In genomic region chr3:89177242-89178106, GRCm38 (mm10) we compare ENCODE assay signal across 8 mouse cellular contexts. TPM values are rescaled to one million over a fixed set of nuclear protein-coding genes. Genes with fewer than 3 reads are reported as not detected.
DNase-seq lines count a peak whose midpoint lies in the region; ATAC-seq lines count a peak whose summit lies in the region.

Gene Scamp3, plus strand, starts transcription at chr3:89177473.

- intact Hi-C loops in heart, postnatal 14 days (cut with DNase I), result no loop called here

- H3K27ac ChIP-seq in forebrain, embryonic 14.5 days (ENCODE audit: low read depth, low read length), result 0 out of 2 replicates have a peak within 1 kb of the TSS, but pooled peaks have one; percentile 9
- peak within 1 kb of the TSS; percentile 87 for H3K27ac ChIP-seq in neural tube, embryonic 15.5 days (replicated peaks)

- H3K4me1 ChIP-seq in forebrain, embryonic 14.5 days (ENCODE audit: control insufficient read depth, insufficient read depth, low read length), result peaks cover 8% of the 10 kb centered on the region
- H3K4me1 ChIP-seq in neural tube, embryonic 15.5 days, result peaks cover 21% of the 10 kb centered on the region

- H3K4me2 ChIP-seq in forebrain, embryonic 14.5 days (ENCODE audit: low read length), result peak within 1 kb of the TSS; percentile 92
- H3K4me2 ChIP-seq in neural tube, embryonic 15.5 days, result peak within 1 kb of the TSS; percentile 90

- peak; percentile 97 for ATAC-seq in forebrain, embryonic 14.5 days
- ATAC-seq in neural tube, embryonic 15.5 days (ENCODE audit: low FRiP score), result peak; percentile 95

- DNase-seq in ES-CJ7 (ENCODE audit: low read depth, low spot score), result peak; percentile 99
- DNase-seq in cerebellum, adult 11 months, result peak; percentile 83
- DNase-seq in forebrain, embryonic 14.5 days (ENCODE audit: low spot score), result peak; percentile 98
- DNase-seq in heart, postnatal 14 days, result peak; percentile 83 to 84
- peak; percentile 91 for DNase-seq in layer of hippocampus, adult 11-12 months (ENCODE audit: low spot score)
- DNase-seq in lung, adult 18-20 months, result peak; percentile 90 to 92
- DNase-seq in testis, postnatal 14 days (ENCODE audit: low spot score), result peak; percentile 86

- H3K9me3 ChIP-seq in forebrain, embryonic 14.5 days (replicated peaks; ENCODE audit: control insufficient read depth, low read length), result no peaks in the 10 kb centered on the region
- H3K9me3 ChIP-seq in neural tube, embryonic 15.5 days (replicated peaks), result no peaks in the 10 kb centered on the region

- peaks cover 78% of the 10 kb centered on the region for H3K36me3 ChIP-seq in forebrain, embryonic 14.5 days (ENCODE audit: control insufficient read depth, insufficient read depth, low read length)
- peaks cover 76% of the 10 kb centered on the region for H3K36me3 ChIP-seq in neural tube, embryonic 15.5 days

- H3K9ac ChIP-seq in forebrain, embryonic 14.5 days (ENCODE audit: low read length), result peak within 1 kb of the TSS; percentile 78
- H3K9ac ChIP-seq in neural tube, embryonic 15.5 days (replicated peaks), result peak within 1 kb of the TSS; percentile 77

- under 1% methylated on average over 43 of the region's 43 CpGs for WGBS in forebrain, embryonic 14.5 days
- under 1% methylated on average over 43 of the region's 43 CpGs for WGBS in neural tube, embryonic 15.5 days

- H3K4me3 ChIP-seq in forebrain, embryonic 14.5 days (ENCODE audit: low read depth, low read length), result peak within 1 kb of the TSS; percentile 68
- peak within 1 kb of the TSS; percentile 76 for H3K4me3 ChIP-seq in neural tube, embryonic 15.5 days (replicated peaks)

- H3K27me3 ChIP-seq in forebrain, embryonic 14.5 days (replicated peaks; ENCODE audit: control insufficient read depth, insufficient read depth, low read length), result no peaks in the 10 kb centered on the region
- H3K27me3 ChIP-seq in neural tube, embryonic 15.5 days (replicated peaks), result no peaks in the 10 kb centered on the region

RNA-seq across cellular contexts. Expression of gene Scamp3, which starts in this region (rescaled TPM):
- polyA plus RNA-seq in forebrain, embryonic 14.5 days (2014; fragmentation: Nextera tagmentation; extraction: Ambion mirVana), result 90.5 and 104 TPM in 2 replicates
- 10 to 100 TPM; 47.2 to 48.7 TPM for total RNA-seq in heart, postnatal 14 days (2021)
- 163 and 168 TPM in 2 replicates for polyA plus RNA-seq in neural tube, embryonic 15.5 days (2015; fragmentation: Nextera tagmentation; extraction: Ambion mirVana)

Comparison
In these comparisons a context has a peak if more than half of its experiments do, and no peak if none do; other contexts are left out.
1. Peak in every context shown above with its lines: DNase-seq, ATAC-seq, H3K4me3 ChIP-seq and H3K27ac ChIP-seq.